Mouse (Mus musculus): ENCODE measurements around the gene Mta3. TPM values are rescaled to one million over a fixed set of nuclear protein-coding genes. Genes with fewer than 3 reads are reported as not detected.
"Not testable (repeated sequence)": the region's sequence is repeated elsewhere in the genome, so short reads cannot be mapped to it uniquely, and the experiment has no call there.

Gene Mta3
- polyA plus RNA-seq, 1 experiment from 2014 or later = 38.6 TPM

DNA sequence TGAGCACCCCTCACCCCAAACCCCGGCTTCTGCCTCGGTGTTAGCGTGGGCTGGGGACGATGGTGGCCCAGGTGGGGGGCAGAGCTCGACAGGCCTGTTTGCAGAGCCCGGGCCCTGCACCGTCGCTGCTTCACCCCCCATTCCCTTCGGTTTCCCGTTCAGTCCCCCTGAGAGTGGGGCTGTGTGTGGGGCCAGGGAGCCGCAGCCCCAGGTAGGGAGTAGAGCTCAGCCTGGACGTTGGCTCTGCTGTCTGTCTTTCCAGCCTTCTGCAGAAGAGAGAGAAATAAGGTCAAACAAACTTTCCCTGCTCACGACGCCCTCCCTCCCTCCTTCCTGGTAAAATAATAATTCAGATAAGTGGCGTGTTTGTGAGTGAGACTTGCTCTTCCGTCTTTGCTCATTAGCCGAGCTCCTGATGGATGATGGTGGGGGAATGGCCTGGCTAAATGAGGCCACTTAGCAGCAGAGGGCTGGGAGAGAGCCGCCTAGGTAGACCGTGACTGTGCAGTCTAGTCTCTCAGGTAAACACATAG is 697 bp downstream of the Mta3 start:
- Histone ChIP-seq H3K9ac (ENCODE audit: low read depth, low read length) (peak overlapping the region; percentile 97), H3K27me3 (ENCODE audit: control insufficient read depth, insufficient read depth, low read length) (no peaks in the 10 kb centered on the region), H3K36me3 (ENCODE audit: control insufficient read depth, insufficient read depth, low read length) (peaks cover 6% of the 10 kb centered on the region; the same call in 1 of the 2 replicates), H3K4me2 (replicated peaks; ENCODE audit: low read depth, low read length) (peak overlapping the region; percentile 94), H3K4me3 (ENCODE audit: low read length) (peak overlapping the region; percentile 84), H3K9me3 (ENCODE audit: control insufficient read depth, low read length) (no peaks in the 10 kb centered on the region), H3K4me1 (ENCODE audit: control insufficient read depth, insufficient read depth, low read length) (no peaks in the 10 kb centered on the region), H3K27ac (ENCODE audit: low read depth, low read length) (peak overlapping the region; percentile 94)
- 1% methylated on average over 19 of the region's 19 CpGs for WGBS
- ATAC-seq (ENCODE audit: low FRiP score, low TSS enrichment) = peak; percentile 70

- peaks cover 6% of the 10 kb centered on the region; the same call in 1 of the 2 replicates for H3K36me3 ChIP-seq (ENCODE audit: control insufficient read depth, insufficient read depth, low read length)
- no peak overlapping the region for H3K4me3 ChIP-seq (ENCODE audit: low read length)
- H3K27ac ChIP-seq (ENCODE audit: low read depth, low read length) = no peak overlapping the region
- no peaks in the 10 kb centered on the region for H3K4me1 ChIP-seq (ENCODE audit: control insufficient read depth, insufficient read depth, low read length)
- no peaks in the 10 kb centered on the region for H3K27me3 ChIP-seq (ENCODE audit: control insufficient read depth, insufficient read depth, low read length)
- 86% methylated on average over 4 of the region's 4 CpGs for WGBS
- ATAC-seq (ENCODE audit: low FRiP score, low TSS enrichment) = no peak
- no peak overlapping the region for H3K9ac ChIP-seq (ENCODE audit: low read depth, low read length)
- no peaks in the 10 kb centered on the region for H3K9me3 ChIP-seq (ENCODE audit: control insufficient read depth, low read length)
- H3K4me2 ChIP-seq (replicated peaks; ENCODE audit: low read depth, low read length) = peak overlapping the region; percentile 94
These were observed 1.4 kb downstream of the Mta3 start for GRCm38 (mm10) chr17:83707372-83707771.

- no peak overlapping the region for H3K9ac ChIP-seq (ENCODE audit: low read depth, low read length)
- H3K4me2 ChIP-seq (replicated peaks; ENCODE audit: low read depth, low read length) = no peak overlapping the region
- 96% methylated on average over 6 of the region's 6 CpGs for WGBS
- no peaks in the 10 kb centered on the region for H3K4me1 ChIP-seq (ENCODE audit: control insufficient read depth, insufficient read depth, low read length)
- H3K9me3 ChIP-seq (ENCODE audit: control insufficient read depth, low read length) = no peaks in the 10 kb centered on the region
- H3K36me3 ChIP-seq (ENCODE audit: control insufficient read depth, insufficient read depth, low read length) = peaks cover 6% of the 10 kb centered on the region; the same call in 1 of the 2 replicates
- H3K27ac ChIP-seq (ENCODE audit: low read depth, low read length) = no peak overlapping the region
- no peak for ATAC-seq (ENCODE audit: low FRiP score, low TSS enrichment)
- H3K27me3 ChIP-seq (ENCODE audit: control insufficient read depth, insufficient read depth, low read length) = no peaks in the 10 kb centered on the region
- no peak overlapping the region for H3K4me3 ChIP-seq (ENCODE audit: low read length)
These were observed 1.9 kb downstream of the Mta3 start for GRCm38 (mm10) chr17:83707846-83708245.

GRCm38 (mm10) chr17:83708256-83708655 is 2.3 kb downstream of the Mta3 start:
- H3K4me2 ChIP-seq (replicated peaks; ENCODE audit: low read depth, low read length) = no peak overlapping the region
- H3K9me3 ChIP-seq (ENCODE audit: control insufficient read depth, low read length) = no peaks in the 10 kb centered on the region
- H3K4me3 ChIP-seq (ENCODE audit: low read length) = no peak overlapping the region
- no peak overlapping the region for H3K27ac ChIP-seq (ENCODE audit: low read depth, low read length)
- H3K4me1 ChIP-seq (ENCODE audit: control insufficient read depth, insufficient read depth, low read length) = no peaks in the 10 kb centered on the region
- H3K27me3 ChIP-seq (ENCODE audit: control insufficient read depth, insufficient read depth, low read length) = no peaks in the 10 kb centered on the region
- WGBS = 85% methylated on average over 10 of the region's 10 CpGs
- no peak for ATAC-seq (ENCODE audit: low FRiP score, low TSS enrichment)
- H3K36me3 ChIP-seq (ENCODE audit: control insufficient read depth, insufficient read depth, low read length) = peaks cover 6% of the 10 kb centered on the region; the same call in 1 of the 2 replicates
- H3K9ac ChIP-seq (ENCODE audit: low read depth, low read length) = no peak overlapping the region

DNA sequence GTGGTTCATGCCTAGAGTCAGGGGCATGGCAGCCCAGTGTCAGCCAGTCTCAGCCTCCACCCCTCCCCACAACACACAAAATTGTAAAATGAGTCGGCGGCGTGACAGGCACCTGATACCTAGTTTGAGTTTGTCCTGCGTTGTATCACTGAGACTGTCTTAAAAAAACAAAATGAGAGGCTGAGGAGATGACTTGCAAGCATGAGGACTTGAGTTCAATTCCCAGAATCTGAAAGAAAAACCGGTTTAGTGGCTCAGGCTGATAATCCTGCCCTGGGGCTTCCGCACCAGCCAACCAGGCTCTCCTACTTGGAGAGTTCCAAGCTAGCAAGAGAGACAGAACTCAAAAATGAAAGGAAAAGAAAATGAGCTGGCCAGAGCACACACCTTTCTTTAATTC is 2.9 kb downstream of the Mta3 start:
- Histone ChIP-seq H3K36me3 (ENCODE audit: control insufficient read depth, insufficient read depth, low read length) (peaks cover 6% of the 10 kb centered on the region; the same call in 1 of the 2 replicates), H3K4me1 (ENCODE audit: control insufficient read depth, insufficient read depth, low read length) (no peaks in the 10 kb centered on the region), H3K4me3 (ENCODE audit: low read length) (no peak overlapping the region), H3K27ac (ENCODE audit: low read depth, low read length) (no peak overlapping the region), H3K9me3 (ENCODE audit: control insufficient read depth, low read length) (no peaks in the 10 kb centered on the region), H3K9ac (ENCODE audit: low read depth, low read length) (no peak overlapping the region), H3K27me3 (ENCODE audit: control insufficient read depth, insufficient read depth, low read length) (no peaks in the 10 kb centered on the region), H3K4me2 (replicated peaks; ENCODE audit: low read depth, low read length) (no peak overlapping the region)
- ATAC-seq (ENCODE audit: low FRiP score, low TSS enrichment) = no peak
- WGBS = 85% methylated on average over 6 of the region's 6 CpGs

DNA sequence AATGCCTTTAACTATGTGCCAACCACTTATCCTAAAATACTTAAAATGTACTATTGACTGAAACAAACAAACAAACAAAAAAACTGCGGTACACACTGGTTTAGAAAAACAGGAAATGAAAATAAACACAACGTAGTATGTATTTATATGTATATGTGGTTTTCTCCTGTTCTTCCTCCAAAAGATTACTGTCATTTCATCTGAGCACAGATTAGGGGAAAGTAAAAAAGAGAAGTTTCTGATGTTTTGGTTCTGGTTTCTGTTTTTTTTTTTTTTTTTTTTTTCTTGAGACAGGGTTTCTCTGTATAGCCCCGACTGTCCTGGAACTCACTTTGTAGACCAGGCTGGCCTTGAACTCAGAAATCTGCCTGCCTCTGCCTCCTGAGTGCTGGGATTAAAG is 3.6 kb downstream of the Mta3 start:
- not testable (repeated sequence) for H3K36me3 ChIP-seq (ENCODE audit: control insufficient read depth, insufficient read depth, low read length); H3K9ac ChIP-seq (ENCODE audit: low read depth, low read length); ATAC-seq (ENCODE audit: low FRiP score, low TSS enrichment); H3K4me3 ChIP-seq (ENCODE audit: low read length); H3K4me2 ChIP-seq (replicated peaks; ENCODE audit: low read depth, low read length); H3K27me3 ChIP-seq (ENCODE audit: control insufficient read depth, insufficient read depth, low read length); H3K4me1 ChIP-seq (ENCODE audit: control insufficient read depth, insufficient read depth, low read length); H3K27ac ChIP-seq (ENCODE audit: low read depth, low read length); H3K9me3 ChIP-seq (ENCODE audit: control insufficient read depth, low read length)
- WGBS = 88% methylated on average over 3 of the region's 3 CpGs

- H3K9me3 ChIP-seq (ENCODE audit: control insufficient read depth, low read length) = no peaks in the 10 kb centered on the region
- no peak overlapping the region for H3K9ac ChIP-seq (ENCODE audit: low read depth, low read length)
- no peak overlapping the region for H3K27ac ChIP-seq (ENCODE audit: low read depth, low read length)
- no peak overlapping the region for H3K4me3 ChIP-seq (ENCODE audit: low read length)
- H3K27me3 ChIP-seq (ENCODE audit: control insufficient read depth, insufficient read depth, low read length) = no peaks in the 10 kb centered on the region
- ATAC-seq (ENCODE audit: low FRiP score, low TSS enrichment) = no peak
- H3K36me3 ChIP-seq (ENCODE audit: control insufficient read depth, insufficient read depth, low read length) = peaks cover 12% of the 10 kb centered on the region; the same call in 1 of the 2 replicates
- WGBS = 92% methylated on average over 8 of the region's 8 CpGs
- H3K4me2 ChIP-seq (replicated peaks; ENCODE audit: low read depth, low read length) = no peak overlapping the region
- no peaks in the 10 kb centered on the region for H3K4me1 ChIP-seq (ENCODE audit: control insufficient read depth, insufficient read depth, low read length)
These were observed 4.7 kb downstream of the Mta3 start for GRCm38 (mm10) chr17:83710639-83711038.

DNA sequence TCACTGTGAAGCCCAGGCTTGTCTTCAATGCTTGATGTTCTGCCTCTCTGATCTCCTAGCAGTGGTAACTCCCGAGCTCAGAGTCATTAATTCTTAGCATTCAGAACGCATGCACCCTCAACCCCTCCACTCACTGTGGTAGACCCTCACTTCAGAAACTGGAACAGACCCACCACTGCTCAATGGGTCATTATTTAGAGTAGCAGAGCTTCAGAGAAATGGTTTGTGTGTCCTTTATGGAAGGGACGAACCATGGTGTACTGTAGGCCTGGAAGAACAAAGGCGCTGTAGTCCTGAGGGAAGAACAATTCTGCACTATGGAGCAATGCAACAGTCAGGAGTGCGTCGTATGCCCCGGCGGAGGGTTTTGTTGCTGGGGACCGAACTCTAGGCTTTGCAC is 6.4 kb downstream of the Mta3 start:
- Histone ChIP-seq H3K4me1 (ENCODE audit: control insufficient read depth, insufficient read depth, low read length) (no peaks in the 10 kb centered on the region), H3K9ac (ENCODE audit: low read depth, low read length) (no peak overlapping the region), H3K4me2 (replicated peaks; ENCODE audit: low read depth, low read length) (no peak overlapping the region), H3K27ac (ENCODE audit: low read depth, low read length) (no peak overlapping the region), H3K36me3 (ENCODE audit: control insufficient read depth, insufficient read depth, low read length) (peaks cover 23% of the 10 kb centered on the region), H3K27me3 (ENCODE audit: control insufficient read depth, insufficient read depth, low read length) (no peaks in the 10 kb centered on the region), H3K4me3 (ENCODE audit: low read length) (no peak overlapping the region), H3K9me3 (ENCODE audit: control insufficient read depth, low read length) (peaks cover 4% of the 10 kb centered on the region)
- ATAC-seq (ENCODE audit: low FRiP score, low TSS enrichment) = no peak
- WGBS = 91% methylated on average over 9 of the region's 9 CpGs

- no peak for ATAC-seq (ENCODE audit: low FRiP score, low TSS enrichment)
- no peak overlapping the region for H3K4me2 ChIP-seq (replicated peaks; ENCODE audit: low read depth, low read length)
- no peak overlapping the region for H3K27ac ChIP-seq (ENCODE audit: low read depth, low read length)
- no peak overlapping the region for H3K4me3 ChIP-seq (ENCODE audit: low read length)
- no peak overlapping the region for H3K9ac ChIP-seq (ENCODE audit: low read depth, low read length)
- H3K9me3 ChIP-seq (ENCODE audit: control insufficient read depth, low read length) = peaks cover 4% of the 10 kb centered on the region
- peaks cover 20% of the 10 kb centered on the region for H3K36me3 ChIP-seq (ENCODE audit: control insufficient read depth, insufficient read depth, low read length)
- 0 out of 2 replicates have a peak, but pooled peaks cover 3% of the 10 kb centered on the region for H3K4me1 ChIP-seq (ENCODE audit: control insufficient read depth, insufficient read depth, low read length)
- no peaks in the 10 kb centered on the region for H3K27me3 ChIP-seq (ENCODE audit: control insufficient read depth, insufficient read depth, low read length)
- 90% methylated on average over 12 of the region's 12 CpGs for WGBS
These were observed 14.5 kb downstream of the Mta3 start for GRCm38 (mm10) chr17:83720449-83720848.
